Mouse (Mus musculus) neural tube, embryonic 13.5 days (tissue): ENCODE measurements around the gene Hnf4a. TPM values are rescaled to one million over a fixed set of nuclear protein-coding genes. Genes with fewer than 3 reads are reported as not detected.

ENCODE experiments used
- ATAC-seq: fragments of 200-750 bp; cut with Nextera tagmentation; 2 replicates; pipeline ENCODE4 v1.8.0; 2017; ENCODE audit warnings: low read depth, mild to moderate bottlenecking, moderate TSS enrichment, moderate library complexity
- H3K27ac ChIP-seq: fragments of 300-500 bp; sonication (generic); replicated peaks from 2 replicates; pipeline ENCODE4 v1.5.1; 2015; ENCODE audit warnings: moderate library complexity, mild to moderate bottlenecking, inconsistent platforms
- H3K27me3 ChIP-seq: fragments of 300-500 bp; sonication (generic); 2 replicates; pipeline ENCODE4 v1.6.1; 2015; ENCODE audit warnings: mild to moderate bottlenecking, inconsistent platforms
- H3K36me3 ChIP-seq: fragments of 300-500 bp; sonication (generic); 2 replicates; pipeline ENCODE4 v1.6.1; 2015; ENCODE audit warnings: mild to moderate bottlenecking, inconsistent platforms
- H3K4me1 ChIP-seq: fragments of 300-500 bp; sonication (generic); replicated peaks from 2 replicates; pipeline ENCODE4 v1.6.1; 2015; ENCODE audit warnings: inconsistent platforms
- H3K4me2 ChIP-seq: fragments of 300-500 bp; sonication (generic); 2 replicates; pipeline ENCODE4 v1.6.1; 2015; ENCODE audit warnings: inconsistent platforms, mild to moderate bottlenecking, moderate library complexity
- H3K4me3 ChIP-seq: fragments of 300-500 bp; sonication (generic); 2 replicates; pipeline ENCODE4 v1.5.1; 2015; ENCODE audit warnings: mild to moderate bottlenecking, inconsistent platforms
- H3K9ac ChIP-seq: fragments of 300-500 bp; sonication (generic); 2 replicates; pipeline ENCODE4 v1.6.1; 2015; ENCODE audit warnings: moderate library complexity, mild to moderate bottlenecking, inconsistent platforms
- H3K9me3 ChIP-seq: fragments of 300-500 bp; sonication (generic); 2 replicates; pipeline ENCODE4 v1.6.1; 2016; ENCODE audit warnings: inconsistent platforms
- WGBS: fragments of 180-500 bp; shearing (Covaris S2); methylation state at CpG from one replicate; pipeline ENCODE4 v1.1.7; 2015; 5-methylcytosine and 5-hydroxymethylcytosine counted together
- polyA plus RNA-seq: library from polyadenylated mRNA; unstranded; fragments of >200 nt; fragmentation: Nextera tagmentation; extraction: Ambion mirVana; gene quantifications from 2 replicates; pipeline ENCODE4 v1.2.1, GENCODE M21; 2015

Hnf4a gene
- polyA plus RNA-seq, 1 experiment from 2014 or later: not detected

DNA sequence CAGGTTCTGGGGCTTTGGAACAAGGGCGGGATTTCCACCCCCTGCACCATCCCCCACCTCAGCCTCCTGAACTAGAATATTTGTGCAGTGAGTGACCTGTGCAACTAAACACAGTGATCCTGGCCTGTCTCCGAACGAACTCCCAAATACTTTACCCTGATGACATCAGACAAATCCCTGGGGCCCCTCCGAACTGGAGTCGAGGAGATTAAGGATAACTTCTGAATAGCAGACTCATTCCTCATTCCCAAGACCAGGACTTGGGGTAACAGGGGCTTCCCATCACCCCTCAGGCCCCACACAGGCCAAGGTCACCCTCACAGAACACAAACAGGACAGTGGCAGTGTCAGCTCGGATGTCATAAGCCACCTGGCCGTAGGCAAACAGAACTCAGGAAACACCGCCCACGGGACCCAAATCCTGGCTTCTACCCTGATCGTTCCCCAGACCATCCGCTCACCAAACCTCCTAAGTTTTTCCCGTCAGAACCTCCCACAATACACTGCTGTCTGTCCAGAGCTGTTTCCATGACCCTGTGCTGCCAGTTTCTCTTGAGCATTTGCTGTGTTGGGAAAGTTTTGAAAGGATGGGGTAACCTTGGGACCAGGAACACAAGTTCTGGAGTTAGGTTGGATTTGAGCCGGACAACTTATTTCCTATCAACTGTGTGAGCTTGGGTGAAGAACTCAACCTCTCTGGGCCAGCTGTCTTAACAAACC, 32.9 kb downstream of the Hnf4a start:
- Histone ChIP-seq H3K27me3 (no peaks in the 10 kb centered on the region), H3K4me3 (no peak overlapping the region), H3K9me3 (no peaks in the 10 kb centered on the region), H3K36me3 (no peaks in the 10 kb centered on the region), H3K4me1 (peaks cover 4% of the 10 kb centered on the region; the same call in 1 of the 2 replicates), H3K9ac (no peak overlapping the region), H3K4me2 (no peak overlapping the region), H3K27ac (no peak overlapping the region)
- no peak for ATAC-seq
- WGBS: 81% methylated on average over 13 of the region's 13 CpGs

DNA sequence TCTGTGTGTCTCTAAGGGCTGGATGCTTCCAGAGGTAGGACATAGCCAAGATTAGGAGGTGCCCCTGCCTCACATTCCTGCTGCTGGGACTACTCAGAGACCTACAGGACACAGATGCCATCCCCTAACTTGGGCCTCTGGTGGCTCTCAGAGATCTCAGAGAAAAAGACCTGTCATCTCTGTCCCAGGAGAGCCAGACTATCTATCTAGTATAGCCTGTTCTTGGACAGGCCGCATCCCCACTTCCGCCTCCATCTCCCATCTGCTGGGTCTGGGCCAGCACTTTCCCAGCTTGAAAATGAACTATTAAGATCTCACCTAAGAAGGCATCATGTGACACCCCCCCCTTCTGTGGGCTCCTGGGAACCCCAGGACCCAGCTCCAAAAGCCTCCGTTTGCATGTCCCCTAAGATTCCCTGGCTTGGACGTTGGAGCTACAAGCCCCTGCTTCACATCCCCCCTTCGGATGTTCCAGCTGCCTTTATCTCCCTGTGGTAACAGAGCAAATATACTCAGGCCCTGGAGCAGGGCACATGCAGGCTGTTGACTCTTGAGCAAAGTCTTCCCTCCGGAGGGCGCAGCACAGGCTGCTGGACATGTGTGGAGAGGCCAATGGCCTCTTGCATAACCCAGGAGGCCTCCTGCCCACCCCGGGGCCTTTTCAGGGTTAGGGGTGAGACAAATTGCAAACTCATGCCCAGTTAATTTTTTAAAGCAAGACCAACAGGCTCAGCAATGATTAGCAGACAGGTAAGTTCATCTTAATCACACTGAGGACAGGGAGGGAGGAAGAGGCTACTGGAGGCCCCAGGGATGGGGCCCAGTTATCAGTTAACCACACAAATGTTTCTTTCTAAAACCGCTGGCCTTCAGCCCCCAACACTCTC, 33.9 kb downstream of the Hnf4a start:
- Histone ChIP-seq H3K36me3 (no peaks in the 10 kb centered on the region), H3K9ac (no peak overlapping the region), H3K9me3 (no peaks in the 10 kb centered on the region), H3K27me3 (no peaks in the 10 kb centered on the region), H3K4me1 (no peaks in the 10 kb centered on the region), H3K27ac (no peak overlapping the region), H3K4me3 (no peak overlapping the region), H3K4me2 (no peak overlapping the region)
- WGBS: 79% methylated on average over 9 of the region's 9 CpGs
- no peak for ATAC-seq

DNA sequence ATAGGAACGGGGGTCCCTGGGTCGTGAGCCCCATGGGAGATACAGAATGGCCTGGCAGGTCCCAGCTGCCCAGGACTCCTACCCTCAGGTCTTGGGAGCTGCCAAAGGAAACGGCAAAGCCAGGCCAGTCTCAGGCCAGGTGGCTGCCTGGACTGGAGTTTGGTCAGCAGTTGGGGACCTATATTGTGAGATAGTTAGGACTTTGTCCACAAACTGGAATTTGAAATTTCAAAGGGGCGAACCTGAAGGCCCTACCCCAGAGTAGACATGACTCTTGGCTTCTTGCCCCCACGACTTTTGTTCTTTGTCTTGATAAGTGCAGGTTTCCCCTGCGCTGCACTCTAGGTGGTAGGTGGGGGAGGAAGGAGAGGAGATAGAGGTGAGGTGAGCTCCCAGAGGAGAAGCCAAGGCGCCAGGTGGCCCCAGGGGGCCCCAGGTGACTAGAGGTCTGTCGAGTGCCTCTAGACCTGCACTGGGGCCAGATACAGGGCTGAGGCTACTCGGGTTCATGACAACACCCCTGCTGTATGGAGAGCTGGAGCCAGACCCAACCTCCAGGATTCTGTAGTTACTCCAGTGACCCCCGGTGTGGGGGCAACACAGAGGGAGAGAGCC, 35.1 kb downstream of the Hnf4a start:
- no peak overlapping the region for H3K4me3 ChIP-seq
- H3K9me3 ChIP-seq: no peaks in the 10 kb centered on the region
- no peak overlapping the region for H3K27ac ChIP-seq
- H3K36me3 ChIP-seq: no peaks in the 10 kb centered on the region
- WGBS: 81% methylated on average over 10 of the region's 10 CpGs
- no peak for ATAC-seq
- H3K9ac ChIP-seq: no peak overlapping the region
- H3K4me1 ChIP-seq: no peaks in the 10 kb centered on the region
- no peak overlapping the region for H3K4me2 ChIP-seq
- no peaks in the 10 kb centered on the region for H3K27me3 ChIP-seq

GRCm38 (mm10) chr2:163542674-163543073, 36.1 kb downstream of the Hnf4a start:
- no peaks in the 10 kb centered on the region for H3K9me3 ChIP-seq
- H3K4me2 ChIP-seq: no peak overlapping the region
- H3K36me3 ChIP-seq: no peaks in the 10 kb centered on the region
- WGBS: 94% methylated on average over 10 of the region's 10 CpGs
- no peak overlapping the region for H3K9ac ChIP-seq
- no peaks in the 10 kb centered on the region for H3K27me3 ChIP-seq
- no peak overlapping the region for H3K4me3 ChIP-seq
- ATAC-seq: no peak
- H3K4me1 ChIP-seq: no peaks in the 10 kb centered on the region
- no peak overlapping the region for H3K27ac ChIP-seq

GRCm38 (mm10) chr2:163546623-163547318, 40.2 kb downstream of the Hnf4a start:
- H3K4me1 ChIP-seq: peaks cover 7% of the 10 kb centered on the region
- no peak overlapping the region for H3K4me3 ChIP-seq
- WGBS: 75% methylated on average over 14 of the region's 14 CpGs
- no peaks in the 10 kb centered on the region for H3K27me3 ChIP-seq
- no peaks in the 10 kb centered on the region for H3K9me3 ChIP-seq
- ATAC-seq: no peak
- no peak overlapping the region for H3K4me2 ChIP-seq
- H3K9ac ChIP-seq: no peak overlapping the region
- no peak overlapping the region for H3K27ac ChIP-seq
- no peaks in the 10 kb centered on the region for H3K36me3 ChIP-seq

GRCm38 (mm10) chr2:163548822-163549221, 42.2 kb downstream of the Hnf4a start:
- Histone ChIP-seq H3K27me3 (no peaks in the 10 kb centered on the region), H3K36me3 (no peaks in the 10 kb centered on the region), H3K4me1 (peaks cover 7% of the 10 kb centered on the region), H3K4me2 (no peak overlapping the region), H3K4me3 (no peak overlapping the region), H3K9me3 (no peaks in the 10 kb centered on the region), H3K9ac (no peak overlapping the region), H3K27ac (no peak overlapping the region)
- ATAC-seq: no peak
- WGBS: 75% methylated on average over 6 of the region's 6 CpGs

GRCm38 (mm10) chr2:163549786-163550185, 43.2 kb downstream of the Hnf4a start:
- no peaks in the 10 kb centered on the region for H3K27me3 ChIP-seq
- H3K36me3 ChIP-seq: no peaks in the 10 kb centered on the region
- no peak overlapping the region for H3K4me2 ChIP-seq
- no peak overlapping the region for H3K27ac ChIP-seq
- no peaks in the 10 kb centered on the region for H3K9me3 ChIP-seq
- no peak overlapping the region for H3K9ac ChIP-seq
- WGBS: 25% methylated on average over 6 of the region's 6 CpGs
- no peak for ATAC-seq
- H3K4me3 ChIP-seq: no peak overlapping the region
- H3K4me1 ChIP-seq: peaks cover 7% of the 10 kb centered on the region

GRCm38 (mm10) chr2:163552518-163552929, 45.9 kb downstream of the Hnf4a start:
- Histone ChIP-seq H3K9me3 (no peaks in the 10 kb centered on the region), H3K27me3 (no peaks in the 10 kb centered on the region), H3K4me1 (peaks cover 7% of the 10 kb centered on the region), H3K9ac (no peak overlapping the region), H3K4me3 (no peak overlapping the region), H3K4me2 (no peak overlapping the region), H3K27ac (no peak overlapping the region), H3K36me3 (no peaks in the 10 kb centered on the region)
- no peak for ATAC-seq
- 61% methylated on average over 8 of the region's 8 CpGs for WGBS

DNA sequence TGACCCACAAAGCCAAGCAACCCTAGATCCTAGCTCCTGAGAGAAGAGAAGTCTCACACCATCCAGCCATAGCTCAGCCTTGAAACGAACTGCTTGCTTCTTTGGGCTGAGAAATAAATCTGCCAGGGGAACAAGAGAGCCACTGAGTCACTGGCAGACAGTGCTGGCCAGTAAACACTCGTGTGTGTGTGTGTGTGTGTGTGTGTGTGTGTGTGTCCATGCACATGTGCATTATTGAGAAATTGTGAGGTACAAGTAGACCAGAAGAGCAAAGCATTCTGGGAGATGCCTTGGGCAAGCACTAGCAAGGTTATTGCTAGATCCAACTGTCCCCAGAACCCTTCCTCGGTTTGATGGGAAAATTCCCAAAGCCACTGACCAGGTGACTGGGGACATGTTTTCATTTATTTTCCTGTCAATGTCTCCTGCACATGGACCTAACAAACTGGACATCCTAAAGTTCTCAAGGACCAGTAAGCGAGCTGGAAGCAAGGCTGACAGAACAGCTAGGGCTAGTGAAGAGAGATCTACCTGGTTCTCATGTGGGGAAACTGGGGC, 47.9 kb downstream of the Hnf4a start:
- no peak overlapping the region for H3K4me3 ChIP-seq
- no peak for ATAC-seq
- H3K9ac ChIP-seq: no peak overlapping the region
- H3K4me2 ChIP-seq: no peak overlapping the region
- no peaks in the 10 kb centered on the region for H3K36me3 ChIP-seq
- no peak overlapping the region for H3K27ac ChIP-seq
- no peaks in the 10 kb centered on the region for H3K9me3 ChIP-seq
- H3K4me1 ChIP-seq: peaks cover 7% of the 10 kb centered on the region
- no peaks in the 10 kb centered on the region for H3K27me3 ChIP-seq
- 69% methylated on average over 4 of the region's 4 CpGs for WGBS

GRCm38 (mm10) chr2:163554996-163555395, 48.4 kb downstream of the Hnf4a start:
- Histone ChIP-seq H3K4me3 (no peak overlapping the region), H3K9ac (no peak overlapping the region), H3K27me3 (no peaks in the 10 kb centered on the region), H3K4me1 (peaks cover 2% of the 10 kb centered on the region), H3K36me3 (no peaks in the 10 kb centered on the region), H3K27ac (no peak overlapping the region), H3K4me2 (no peak overlapping the region), H3K9me3 (no peaks in the 10 kb centered on the region)
- ATAC-seq: no peak
- WGBS: 81% methylated on average over 6 of the region's 6 CpGs

DNA sequence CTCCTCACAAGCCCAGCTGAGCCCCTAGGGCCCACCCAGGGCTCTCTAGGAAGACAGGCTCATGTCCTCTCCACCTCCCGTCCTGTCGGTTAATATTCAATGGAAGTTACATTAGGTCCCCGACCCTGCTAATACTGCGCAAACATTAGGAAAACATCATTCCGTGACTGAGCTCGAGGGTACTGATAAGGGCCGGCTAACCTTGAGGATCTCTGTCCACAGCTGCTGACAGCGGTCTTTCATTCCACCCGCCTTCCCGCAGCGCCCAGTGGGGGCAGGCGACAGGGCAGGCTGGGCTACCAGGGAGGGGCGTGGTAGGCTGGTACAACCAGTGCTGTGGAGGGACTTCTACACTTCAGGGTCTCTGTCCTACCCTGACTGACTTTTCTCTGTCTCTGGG, 48.8 kb downstream of the Hnf4a start:
- Histone ChIP-seq H3K4me1 (no peaks in the 10 kb centered on the region), H3K9me3 (no peaks in the 10 kb centered on the region), H3K4me2 (no peak overlapping the region), H3K27ac (no peak overlapping the region), H3K36me3 (no peaks in the 10 kb centered on the region), H3K4me3 (no peak overlapping the region), H3K27me3 (no peaks in the 10 kb centered on the region), H3K9ac (no peak overlapping the region)
- ATAC-seq: no peak
- 86% methylated on average over 13 of the region's 13 CpGs for WGBS
